Mouse (Mus musculus) liver (tissue): Measurements from ENCODE around the gene Wrnip1.

Experiments used
- DNase-seq: peaks from one replicate; pipeline ENCODE4 v3.0.0-alpha.2; 2020; ENCODE audit warnings: mixed read lengths

Wrnip1 gene

DNA sequence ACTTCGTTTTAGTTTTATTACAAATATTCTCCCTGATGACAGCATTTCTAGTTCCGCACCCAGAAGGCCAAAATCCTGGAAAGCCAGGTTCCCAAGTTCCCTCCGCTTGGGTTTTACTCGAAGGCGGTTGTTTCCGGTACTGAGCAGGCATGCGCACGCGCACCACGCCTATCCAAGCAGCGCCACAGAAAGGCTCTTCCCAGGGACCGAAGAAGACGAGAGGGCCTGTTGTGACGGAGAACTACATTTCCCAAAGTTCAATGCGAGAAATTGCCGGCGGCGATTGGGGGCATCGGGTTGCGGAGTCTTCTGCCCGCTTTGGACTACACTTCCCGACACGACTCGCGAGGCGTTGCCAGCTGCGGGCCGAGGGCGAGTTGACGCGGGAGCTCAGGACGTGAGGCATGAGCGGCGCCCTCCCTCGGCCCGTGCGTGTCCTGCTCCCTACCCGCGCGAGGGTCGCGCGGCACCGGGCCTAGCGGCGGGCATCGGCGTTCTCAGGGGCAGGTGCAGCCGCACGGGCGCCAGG lies at the start of gene Wrnip1:
Gene Wrnip1 (plus strand): TSS at position 346 of the 529 bp plus-strand sequence.
- DNase-seq = peak; percentile 95

DNA sequence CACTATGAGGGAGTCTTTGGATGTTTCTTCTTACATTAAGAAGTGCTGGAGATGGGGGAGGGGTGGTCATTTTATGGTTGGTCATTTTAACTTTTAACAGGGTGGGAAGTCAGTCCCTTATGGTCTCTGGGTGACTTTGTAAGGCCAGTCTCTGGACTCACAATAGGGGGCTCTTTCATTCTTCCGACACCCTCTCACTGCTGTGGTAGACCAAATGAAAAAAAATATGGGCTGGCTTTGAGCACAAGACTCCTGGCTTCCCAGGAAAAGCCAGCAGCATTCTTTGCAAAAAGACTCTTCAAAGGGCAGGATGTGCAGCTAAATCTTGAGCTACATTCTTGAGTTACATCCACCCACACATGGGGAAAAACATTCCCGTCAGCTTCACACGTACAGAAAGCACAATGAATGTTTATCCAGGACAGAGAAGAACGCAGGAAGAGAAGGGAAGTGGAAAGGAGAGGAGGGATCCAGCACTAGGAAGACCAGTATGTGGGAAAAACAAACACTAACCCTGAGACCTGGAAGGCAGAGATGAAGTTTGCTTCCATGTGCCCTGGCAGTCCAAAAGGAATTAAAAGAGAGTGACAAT lies 49.7 kb upstream of the Wrnip1 start:
- no peak for DNase-seq

DNA sequence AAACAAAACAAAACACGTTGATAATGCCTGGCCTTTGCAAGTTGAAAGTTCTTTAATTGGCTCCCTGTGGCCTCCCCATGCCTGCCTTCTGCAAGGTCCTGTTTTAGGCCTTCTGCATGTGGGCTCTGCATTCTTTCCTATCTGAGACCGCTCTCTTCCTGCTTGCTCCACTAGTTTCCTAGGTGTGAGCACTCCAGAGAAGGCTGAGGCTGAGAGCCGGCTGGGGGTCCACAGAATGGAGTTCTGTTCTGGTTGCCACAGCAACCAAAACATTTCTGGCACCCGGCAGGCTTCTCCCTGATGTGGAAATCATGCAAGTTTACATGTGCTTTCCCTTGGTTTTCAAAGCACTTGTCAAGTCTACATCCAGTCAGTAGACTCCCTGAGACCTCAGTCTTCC lies 42.8 kb upstream of the Wrnip1 start:
- DNase-seq = no peak

- DNase-seq = no peak
Observed at GRCm38 (mm10) chr13:32760795-32761194, 41.0 kb upstream of the Wrnip1 start.

DNA sequence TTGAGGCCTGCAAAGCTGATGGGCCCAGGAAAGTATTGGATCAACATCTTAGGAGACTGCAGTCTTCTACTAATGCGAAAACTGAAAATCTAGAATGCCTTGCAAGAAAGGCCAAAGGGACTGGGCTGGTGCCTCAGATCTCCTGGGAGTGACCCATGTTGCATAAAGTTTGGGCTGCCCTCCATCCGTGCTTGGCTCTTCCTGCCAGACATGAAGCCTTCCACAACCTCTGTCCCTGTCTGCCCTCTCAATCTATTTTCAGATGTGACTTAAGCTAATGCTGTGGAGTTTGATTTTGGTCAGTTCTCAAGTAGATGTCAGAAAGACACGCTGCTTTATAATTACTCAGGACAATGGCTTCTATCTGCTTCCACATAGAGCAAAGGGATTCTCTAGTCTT lies 38.7 kb upstream of the Wrnip1 start:
- DNase-seq = no peak

DNA sequence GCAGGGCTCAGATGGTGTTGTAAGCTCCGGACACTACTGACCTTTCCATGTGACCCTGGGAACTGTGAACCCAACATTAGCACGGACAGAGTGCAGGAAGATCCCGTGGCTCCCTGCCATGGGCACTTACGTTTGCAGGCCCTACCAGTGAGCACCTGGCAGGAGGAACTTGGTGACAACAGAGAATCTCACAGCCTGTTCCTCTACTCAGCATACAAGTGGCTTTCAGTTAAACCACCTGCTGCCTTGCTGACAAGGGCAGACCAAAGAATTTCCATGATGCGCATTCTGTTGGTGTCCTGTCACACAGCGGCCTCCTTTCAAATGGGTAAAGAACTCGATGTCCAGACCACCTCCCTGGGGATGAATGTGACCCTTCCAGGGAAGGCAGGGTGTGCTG lies 37.4 kb upstream of the Wrnip1 start:
- DNase-seq = no peak

DNA sequence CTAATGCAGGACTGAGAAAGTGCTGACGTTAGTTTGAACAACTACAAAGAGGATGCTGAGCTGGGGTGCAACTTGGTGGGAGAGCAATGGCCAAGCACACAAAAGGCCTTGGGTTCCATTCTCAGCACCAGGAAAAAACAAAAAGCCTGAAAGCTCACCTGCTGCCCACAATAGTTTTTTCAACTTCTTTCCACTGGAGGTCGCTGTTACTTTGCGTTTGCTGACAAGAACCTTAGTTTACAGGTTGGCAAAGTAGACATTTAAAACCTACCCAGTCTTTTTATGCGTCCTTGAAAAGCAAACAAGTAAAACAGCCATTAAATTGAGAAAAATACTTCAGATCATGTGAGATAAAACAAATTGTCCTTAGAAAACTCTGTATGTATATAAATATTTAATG lies 33.7 kb upstream of the Wrnip1 start:
- DNase-seq = no peak

GRCm38 (mm10) chr13:32769960-32770359 lies 31.9 kb upstream of the Wrnip1 start:
- DNase-seq = no peak

GRCm38 (mm10) chr13:32775889-32776288 lies 25.9 kb upstream of the Wrnip1 start:
- no peak for DNase-seq

DNA sequence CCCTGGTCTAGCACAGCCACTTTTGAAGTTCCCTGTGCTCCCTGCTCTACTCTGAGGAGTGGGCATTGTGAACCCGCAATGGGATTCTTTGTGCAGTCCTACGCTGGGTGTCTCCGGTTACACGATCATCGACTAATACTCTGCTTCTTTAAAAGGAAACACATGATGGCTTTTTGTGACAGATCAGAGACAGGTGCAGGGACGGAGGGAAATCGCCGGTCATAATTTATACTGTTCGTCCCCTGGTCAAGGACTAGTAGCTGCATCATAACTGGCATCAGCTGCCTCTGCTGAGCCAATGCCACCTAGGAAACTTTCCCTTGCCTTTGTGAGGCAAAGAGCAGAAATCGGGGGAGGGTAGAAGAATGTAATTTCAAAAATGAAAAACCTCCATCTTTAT lies 25.5 kb upstream of the Wrnip1 start:
- no peak for DNase-seq

GRCm38 (mm10) chr13:32778861-32779260 lies 23.0 kb upstream of the Wrnip1 start:
- DNase-seq = no peak

- no peak for DNase-seq
Observed at GRCm38 (mm10) chr13:32783055-32783454, 18.8 kb upstream of the Wrnip1 start.

GRCm38 (mm10) chr13:32783816-32784215 lies 18.0 kb upstream of the Wrnip1 start, which contains the start of gene Mylk4:
TSS of gene Mylk4 (minus strand) at chr13:32783954.
- DNase-seq = no peak

GRCm38 (mm10) chr13:32787584-32787983 lies 14.3 kb upstream of the Wrnip1 start:
- DNase-seq = no peak

- DNase-seq = no peak
Observed at GRCm38 (mm10) chr13:32789781-32790180, 12.1 kb upstream of the Wrnip1 start.

GRCm38 (mm10) chr13:32794619-32795018 lies 7.2 kb upstream of the Wrnip1 start:
- no peak for DNase-seq

GRCm38 (mm10) chr13:32795166-32795565 lies 6.7 kb upstream of the Wrnip1 start:
- no peak for DNase-seq

GRCm38 (mm10) chr13:32797085-32797484 lies 4.8 kb upstream of the Wrnip1 start:
- DNase-seq = no peak

GRCm38 (mm10) chr13:32799131-32799530 lies 2.7 kb upstream of the Wrnip1 start:
- DNase-seq = no peak

DNA sequence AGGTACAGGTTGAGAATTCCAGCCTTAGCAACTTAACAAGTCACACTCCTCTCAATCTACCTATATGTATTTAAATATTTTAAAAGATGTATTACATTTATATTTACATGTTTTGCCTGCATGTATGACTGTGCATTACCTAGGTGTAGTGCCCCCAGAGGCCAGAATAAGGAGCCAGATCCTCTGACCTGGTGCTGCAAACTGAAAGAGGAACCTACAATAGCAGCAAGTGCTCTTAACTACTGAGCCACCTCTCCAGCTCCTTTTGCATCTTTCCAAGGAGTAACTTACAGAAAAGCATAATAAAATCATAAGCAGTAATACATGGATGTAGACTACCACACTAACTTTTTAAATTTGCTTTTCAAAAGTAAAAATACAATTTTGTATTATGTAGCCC lies 979 bp upstream of the Wrnip1 start:
- DNase-seq = peak; percentile 29

DNA sequence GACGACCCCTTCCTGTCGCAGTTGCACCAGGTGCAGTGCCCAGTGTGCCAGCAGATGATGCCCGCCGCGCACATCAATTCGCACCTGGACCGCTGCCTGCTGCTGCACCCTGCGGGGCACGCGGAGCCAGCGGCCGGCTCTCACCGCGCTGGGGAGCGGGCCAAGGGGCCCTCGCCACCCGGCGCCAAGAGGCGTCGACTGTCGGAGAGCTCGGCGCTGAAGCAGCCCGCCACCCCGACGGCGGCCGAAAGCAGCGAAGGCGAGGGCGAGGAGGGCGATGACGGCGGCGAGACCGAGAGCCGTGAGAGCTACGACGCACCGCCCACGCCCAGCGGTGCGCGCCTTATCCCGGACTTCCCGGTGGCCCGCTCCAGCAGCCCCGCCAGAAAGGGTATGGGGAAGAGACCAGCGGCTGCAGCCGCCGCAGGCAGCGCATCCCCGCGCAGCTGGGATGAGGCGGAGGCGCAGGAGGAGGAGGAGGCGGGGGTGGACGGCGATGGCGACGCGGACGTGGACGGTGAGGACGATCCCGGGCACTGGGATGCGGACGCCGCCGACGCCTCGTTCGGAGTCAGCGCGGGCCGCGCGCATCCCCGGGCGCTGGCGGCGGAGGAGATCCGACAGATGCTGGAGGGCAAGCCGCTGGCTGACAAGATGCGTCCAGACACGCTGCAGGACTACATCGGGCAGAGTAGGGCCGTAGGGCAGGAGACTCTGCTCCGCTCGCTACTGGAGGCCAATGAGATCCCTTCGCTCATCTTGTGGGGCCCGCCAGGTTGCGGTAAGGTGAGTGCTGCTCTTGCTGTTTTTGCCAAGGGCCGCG lies 632 bp downstream of the Wrnip1 start, which contains the start of gene D930007J09Rik:
Gene D930007J09Rik (minus strand): TSS at position 591 of the 823 bp plus-strand sequence.
- peak; percentile 60 for DNase-seq

- no peak for DNase-seq
Observed at GRCm38 (mm10) chr13:32803701-32804345, 2.0 kb downstream of the Wrnip1 start.

DNA sequence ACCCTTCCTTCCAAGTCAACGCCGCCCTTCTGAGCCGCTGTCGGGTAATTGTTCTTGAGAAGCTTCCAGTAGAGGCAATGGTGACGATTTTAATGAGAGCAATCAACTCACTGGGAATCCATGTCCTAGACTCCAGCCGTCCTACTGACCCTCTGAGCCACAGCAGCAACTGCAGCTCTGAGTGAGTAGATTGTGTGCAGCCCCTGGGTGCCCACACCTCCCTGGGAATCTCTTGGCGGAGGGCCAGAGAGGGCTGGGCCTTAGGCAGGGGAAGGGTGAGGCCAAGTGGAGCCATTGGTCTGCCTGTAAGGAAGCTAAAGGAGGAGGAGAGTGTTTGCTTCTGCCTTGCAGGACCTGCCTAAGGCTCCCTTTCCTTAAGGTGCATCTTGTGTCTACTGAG lies 5.0 kb downstream of the Wrnip1 start:
- DNase-seq = peak; percentile 15

- DNase-seq = no peak
Observed at GRCm38 (mm10) chr13:32807624-32808023, 5.8 kb downstream of the Wrnip1 start.
